Mouse (Mus musculus): ENCODE results near the gene Ampd3. TPM values are rescaled to one million over a fixed set of nuclear protein-coding genes. Genes with fewer than 3 reads are reported as not detected.

Gene Ampd3
- polyA plus RNA-seq, 1 experiment from 2014 or later = 1.9 TPM

Small RNA genes lying within 50 kb of the gene (microRNA-seq; reads per million reads assigned to microRNA genes)
- gene Gm47282 = not detected

Other genes starting within 250 kb of the Ampd3 start
- gene Sbf2, start 153.3 kb upstream of the Ampd3 start, polyA plus RNA-seq (2014; fragmentation: Nextera tagmentation; extraction: Ambion mirVana) = 37.6 and 39.8 TPM in 2 replicates
- gene Adm, start 140.5 kb upstream of the Ampd3 start, polyA plus RNA-seq (2014; fragmentation: Nextera tagmentation; extraction: Ambion mirVana) = 1.5 and 2.1 TPM in 2 replicates
- gene Rnf141, start 76.3 kb downstream of the Ampd3 start, polyA plus RNA-seq (2014; fragmentation: Nextera tagmentation; extraction: Ambion mirVana) = 40.8 and 41.2 TPM in 2 replicates
- gene Lyve1, start 95.0 kb downstream of the Ampd3 start, polyA plus RNA-seq (2014; fragmentation: Nextera tagmentation; extraction: Ambion mirVana) = 7.8 and 10.3 TPM in 2 replicates
- 33.1 and 33.4 TPM in 2 replicates for gene Mrvi1, start 214.3 kb downstream of the Ampd3 start, polyA plus RNA-seq (2014; fragmentation: Nextera tagmentation; extraction: Ambion mirVana)